Mouse (Mus musculus): ENCODE data around the gene Tmc7.

Tmc7 gene

GRCm38 (mm10) chr7:118584257-118584907, at the start of gene Tmc7:
Gene Tmc7, minus strand, starts transcription at chr7:118584736.
- no peak for DNase-seq (ENCODE audit: low spot score)

GRCm38 (mm10) chr7:118633951-118634350, 49.4 kb upstream of the Tmc7 start:
- no peak for DNase-seq (ENCODE audit: low spot score)

- DNase-seq (ENCODE audit: low spot score): no peak
Observed at GRCm38 (mm10) chr7:118633094-118633493, 48.6 kb upstream of the Tmc7 start.

- DNase-seq (ENCODE audit: low spot score): no peak
Observed at GRCm38 (mm10) chr7:118627550-118628298, 43.2 kb upstream of the Tmc7 start.

DNA sequence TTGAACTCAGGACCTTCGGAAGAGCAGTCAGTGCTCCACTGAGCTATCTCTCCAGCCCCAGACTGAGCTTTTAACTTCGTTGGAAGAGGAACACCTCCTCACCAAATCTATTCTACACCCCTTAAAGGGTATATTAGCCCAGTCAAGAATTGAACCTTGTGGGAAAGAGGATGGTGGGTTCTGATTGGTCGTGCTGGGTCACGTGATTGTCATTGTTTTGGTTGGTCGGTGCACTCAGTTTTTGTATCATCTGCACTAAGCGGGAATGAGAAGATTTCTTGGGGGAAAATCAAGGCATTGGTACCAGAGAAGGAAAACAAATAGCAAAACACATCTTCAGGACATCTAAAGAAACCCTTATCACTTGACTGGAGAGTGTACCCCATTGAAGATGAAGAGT, 36.6 kb upstream of the Tmc7 start:
- no peak for DNase-seq (ENCODE audit: low spot score)

DNA sequence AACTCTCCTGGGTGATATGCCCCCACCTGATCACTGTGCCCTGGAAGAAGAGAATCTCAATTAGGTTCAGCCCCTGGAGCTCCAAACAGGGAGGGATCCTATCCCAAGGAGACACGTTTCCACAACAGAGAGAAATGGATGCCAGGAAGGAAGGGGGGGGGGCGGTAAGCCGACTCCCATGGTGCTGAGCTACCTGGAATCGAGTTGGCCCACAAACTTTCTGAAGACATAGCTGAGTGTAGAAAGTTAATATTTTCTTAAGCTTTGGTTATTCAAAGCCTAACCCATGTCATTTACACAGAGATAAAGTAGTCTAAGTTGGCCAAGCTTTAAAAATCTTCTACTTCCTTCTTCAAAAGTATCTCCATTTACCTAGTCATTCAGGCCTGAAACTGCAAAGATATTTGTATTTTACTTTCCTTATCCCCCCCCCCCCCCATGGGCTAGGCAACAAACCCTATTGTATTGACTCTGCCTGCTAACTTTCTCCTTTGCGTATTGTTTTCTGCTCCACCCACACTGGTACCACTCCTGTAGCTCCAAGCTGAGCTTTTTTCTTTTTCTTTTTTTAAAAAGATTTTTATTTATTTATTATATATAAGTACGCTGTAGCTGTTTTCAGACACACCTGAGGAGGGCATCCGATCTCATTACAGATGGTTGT, 35.8 kb upstream of the Tmc7 start:
- DNase-seq (ENCODE audit: low spot score): no peak

DNA sequence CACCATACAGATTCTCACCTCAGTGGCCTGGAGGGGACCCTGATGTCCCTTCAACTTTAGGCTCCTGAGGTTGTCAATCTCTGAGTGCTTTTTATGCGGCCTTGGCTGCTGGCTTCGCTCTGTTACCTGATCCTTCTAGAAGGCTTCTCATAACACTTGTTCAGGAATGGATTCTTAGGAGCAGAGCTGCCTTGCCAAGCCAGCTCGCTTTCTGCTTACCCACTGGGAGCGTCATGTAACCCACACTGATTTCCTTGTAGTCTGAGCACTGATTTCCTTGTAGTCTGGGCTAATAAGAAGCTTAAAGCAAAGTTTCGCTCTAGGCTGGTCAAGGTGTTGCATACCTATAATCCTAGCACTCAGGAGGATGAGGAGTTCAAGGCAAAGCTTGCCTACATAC, 33.6 kb upstream of the Tmc7 start:
- DNase-seq (ENCODE audit: low spot score): no peak

DNA sequence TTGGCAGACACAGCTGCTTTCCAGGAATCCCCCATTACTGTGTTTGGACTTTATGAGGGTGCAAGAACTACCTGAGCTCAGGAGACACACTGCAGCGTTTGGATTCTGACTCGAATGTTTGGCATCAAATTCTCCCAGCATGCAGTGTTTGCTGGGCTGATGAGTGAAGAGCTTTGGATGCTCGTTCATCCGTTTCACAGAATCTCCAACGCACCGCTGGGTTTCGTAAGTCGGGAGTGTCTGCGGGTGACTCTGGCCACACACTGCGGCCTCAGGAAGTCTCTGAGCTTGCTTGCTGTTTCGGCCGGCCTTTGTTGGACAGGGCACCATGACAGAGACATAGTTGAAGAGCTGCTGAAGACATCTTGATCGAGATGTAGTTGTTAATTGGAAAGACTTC, 29.5 kb upstream of the Tmc7 start:
- no peak for DNase-seq (ENCODE audit: low spot score)

- no peak for DNase-seq (ENCODE audit: low spot score)
Observed at GRCm38 (mm10) chr7:118611933-118612332, 27.4 kb upstream of the Tmc7 start.

- DNase-seq (ENCODE audit: low spot score): no peak
Observed at GRCm38 (mm10) chr7:118611185-118611749, 26.7 kb upstream of the Tmc7 start.

- no peak for DNase-seq (ENCODE audit: low spot score)
Observed at GRCm38 (mm10) chr7:118610721-118611120, 26.2 kb upstream of the Tmc7 start.

DNA sequence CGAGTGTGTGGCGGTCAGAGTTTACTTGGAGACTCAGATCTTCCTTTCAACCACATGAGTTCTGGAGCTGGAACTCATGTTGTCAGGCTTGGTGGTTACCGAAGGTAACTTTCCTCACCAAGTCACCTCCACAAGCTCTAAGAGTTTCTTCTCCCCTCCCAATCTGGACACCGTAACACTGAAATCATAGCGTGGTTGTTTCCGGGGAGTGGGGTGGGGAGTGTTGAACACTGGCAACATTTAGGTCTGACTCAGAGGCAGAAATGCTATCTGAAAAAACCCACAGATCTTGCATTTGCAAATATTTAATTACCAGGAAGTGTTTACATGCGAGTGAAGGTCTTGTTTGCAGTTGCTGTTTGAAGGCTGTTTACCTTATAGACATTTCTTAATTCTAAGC, 25.3 kb upstream of the Tmc7 start:
- DNase-seq (ENCODE audit: low spot score): no peak

- DNase-seq (ENCODE audit: low spot score): no peak
Observed at GRCm38 (mm10) chr7:118604842-118605241, 20.3 kb upstream of the Tmc7 start.

DNA sequence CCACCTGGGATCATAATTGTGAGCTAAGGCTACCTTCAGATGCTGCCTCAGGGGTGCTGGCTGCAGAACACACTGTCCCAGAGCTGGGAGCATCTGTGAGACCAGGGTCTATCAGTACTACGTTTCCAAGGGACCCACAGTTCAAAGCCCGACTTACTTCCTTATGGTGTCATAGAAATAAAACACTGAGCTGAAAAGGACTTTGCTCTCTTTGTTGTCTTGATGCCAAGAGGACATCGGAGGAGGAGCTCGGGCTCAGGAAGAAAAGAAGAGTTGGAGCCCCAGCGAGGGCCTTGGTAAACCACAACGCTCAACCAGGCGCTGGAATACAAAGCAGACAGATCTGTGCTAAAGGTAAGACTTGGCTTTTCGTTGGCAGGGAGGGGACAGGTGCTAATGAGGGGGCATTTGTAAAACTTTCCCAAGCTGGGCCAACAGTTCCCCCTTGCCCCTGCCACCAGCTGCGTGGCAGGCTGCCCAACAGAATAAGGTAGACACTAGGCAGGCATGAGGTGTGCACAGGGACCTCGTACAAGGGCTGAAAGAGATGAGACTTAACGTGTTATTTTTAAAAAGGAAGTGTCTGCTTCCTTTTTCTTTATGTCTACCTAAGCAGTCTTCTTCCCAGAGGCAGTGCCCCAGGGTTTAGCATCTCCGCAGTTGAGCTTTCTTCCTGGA, 15.6 kb upstream of the Tmc7 start:
- no peak for DNase-seq (ENCODE audit: low spot score)

DNA sequence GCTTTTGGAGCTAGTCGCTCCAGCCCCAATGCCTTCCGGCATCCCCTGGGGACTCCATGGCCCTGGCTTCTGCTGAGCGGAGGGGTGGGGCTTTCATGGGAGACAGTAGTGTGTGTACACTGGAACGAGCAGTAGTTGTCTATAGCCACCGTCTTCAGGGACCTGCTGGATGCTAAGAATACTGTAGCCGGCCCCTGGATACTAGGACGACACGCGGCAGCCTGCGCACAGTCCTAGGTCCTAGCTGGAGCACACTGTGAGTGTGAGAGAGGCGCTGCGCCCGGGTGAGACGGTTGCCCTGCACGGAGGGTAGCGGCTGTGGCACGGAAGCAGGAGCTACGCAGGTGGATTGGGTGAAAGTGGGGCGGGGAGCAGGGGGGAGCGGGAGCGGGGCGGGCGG, 12.7 kb upstream of the Tmc7 start, which contains the start of gene Tmc5:
TSS of gene Tmc5 (plus strand) at position 97 of the 400 bp plus-strand sequence.
- no peak for DNase-seq (ENCODE audit: low spot score)

GRCm38 (mm10) chr7:118596271-118596670, 11.7 kb upstream of the Tmc7 start:
- no peak for DNase-seq (ENCODE audit: low spot score)

DNA sequence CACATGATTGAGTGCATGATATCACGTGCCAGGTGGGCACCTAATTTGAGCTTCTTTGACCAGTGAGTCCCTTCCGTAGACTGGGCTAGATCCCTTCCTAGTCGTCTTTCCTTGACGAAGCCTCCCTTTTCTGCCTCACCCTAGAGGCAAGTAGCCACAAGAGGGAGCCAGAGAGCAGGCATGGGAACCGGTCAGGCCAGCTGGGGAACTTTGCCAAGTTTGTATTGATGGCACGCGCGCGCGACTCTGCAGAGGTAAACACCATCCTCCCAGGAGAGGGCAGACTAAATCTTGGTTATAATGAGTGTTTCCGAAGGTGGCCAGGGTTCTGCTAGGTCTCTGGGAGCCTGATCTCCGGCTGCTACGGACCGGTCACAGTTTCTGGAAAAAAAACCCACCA, 10.7 kb upstream of the Tmc7 start:
- peak; percentile 85 for DNase-seq (ENCODE audit: low spot score)

DNA sequence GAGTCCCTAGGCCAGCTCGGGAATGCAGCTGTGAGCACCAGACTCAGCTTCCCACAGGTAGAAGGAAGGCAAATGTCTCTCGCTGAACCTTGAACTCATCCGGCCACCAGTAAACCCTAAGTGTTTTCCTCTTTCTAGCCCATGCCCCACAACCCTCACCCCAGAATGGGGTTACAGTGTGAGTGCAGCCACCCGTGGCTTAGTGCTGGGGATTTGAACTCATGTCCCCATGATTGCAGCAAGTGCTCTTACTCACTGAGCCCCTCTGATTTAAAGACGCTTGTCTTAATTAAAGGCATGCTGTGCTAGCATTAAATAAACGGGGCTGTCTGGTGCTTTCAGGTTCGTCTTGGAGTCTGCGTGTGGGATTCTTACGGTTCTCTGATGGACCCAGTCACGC, 10.1 kb upstream of the Tmc7 start:
- DNase-seq (ENCODE audit: low spot score): no peak

- peak; percentile 72 for DNase-seq (ENCODE audit: low spot score)
Observed at GRCm38 (mm10) chr7:118593567-118594407, 9.3 kb upstream of the Tmc7 start.

DNA sequence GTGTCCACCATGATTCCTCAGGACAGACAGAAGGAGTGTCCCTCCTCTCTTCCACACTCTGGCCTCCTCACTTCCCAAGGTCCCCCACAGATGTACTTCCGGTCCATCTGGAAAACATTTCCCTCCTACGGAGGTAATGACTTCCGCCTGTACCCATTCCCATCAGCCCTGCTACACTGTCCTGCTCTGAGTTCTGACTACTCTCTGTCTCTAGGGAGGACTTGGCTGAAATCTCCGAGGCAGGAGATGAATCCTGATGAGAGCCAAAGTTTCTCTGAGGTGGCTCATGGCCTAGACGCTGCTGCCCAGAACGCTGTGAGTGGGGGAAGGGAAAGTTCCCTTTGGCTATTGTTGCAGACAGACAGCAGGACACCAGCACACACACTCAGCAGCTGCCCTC, 7.6 kb upstream of the Tmc7 start:
- DNase-seq (ENCODE audit: low spot score): no peak

GRCm38 (mm10) chr7:118590726-118591305, 6.3 kb upstream of the Tmc7 start:
- DNase-seq (ENCODE audit: low spot score): no peak
